Mouse (Mus musculus) myocyte (in vitro differentiated cells): ENCODE results near the gene March6. TPM values are rescaled to one million over a fixed set of nuclear protein-coding genes. Genes with fewer than 3 reads are reported as not detected.

Experiments used
- H3K27me3 ChIP-seq: one replicate; pipeline ENCODE4 v1.6.1; 2011; ENCODE audit not compliant: control insufficient read depth, insufficient read depth, insufficient read length
- H3K36me3 ChIP-seq: one replicate; pipeline ENCODE4 v1.6.1; 2011; ENCODE audit not compliant: control insufficient read depth, insufficient read depth
- H3K4me2 ChIP-seq: one replicate; pipeline ENCODE4 v1.6.1; 2011; ENCODE audit warnings: low read depth, control low read depth
- H3K4me3 ChIP-seq: one replicate; pipeline ENCODE4 v1.5.1; 2011; ENCODE audit warnings: mild to moderate bottlenecking, control low read depth, moderate library complexity
- H3K79me2 ChIP-seq: one replicate; pipeline ENCODE4 v1.6.1; 2011; ENCODE audit not compliant: control insufficient read depth, insufficient read depth
- H3ac ChIP-seq: one replicate; pipeline ENCODE4 v1.6.1; 2011; ENCODE audit not compliant: control insufficient read depth, insufficient read length
- CEBPB ChIP-seq: IDR thresholded peaks from 2 replicates; pipeline ENCODE4 v1.6.1; 2011; ENCODE audit warnings: mild to moderate bottlenecking, moderate library complexity; ENCODE audit not compliant: poor library complexity, insufficient read depth, severe bottlenecking
- E2F4 ChIP-seq: IDR thresholded peaks from one replicate; pipeline ENCODE4 v1.6.1; 2011; ENCODE audit warnings: mild to moderate bottlenecking, control low read depth, moderate library complexity; ENCODE audit not compliant: insufficient read depth
- MAX ChIP-seq: IDR thresholded peaks from one replicate; pipeline ENCODE4 v1.6.1; 2011; ENCODE audit warnings: low read depth, mild to moderate bottlenecking, control low read depth
- MYOD1 ChIP-seq, 3 experiments: IDR thresholded peaks; one replicate each; pipeline ENCODE4 v1.6.1; 2011; ENCODE audit warnings: control low read depth in 2 of 3, low read depth in 2 of 3, mild to moderate bottlenecking in 2 of 3, moderate library complexity in 1 of 3; ENCODE audit not compliant: insufficient read length in 2 of 3, control insufficient read depth in 1 of 3
- MYOG ChIP-seq, 3 experiments: IDR thresholded peaks; one replicate each; pipeline ENCODE4 v1.6.1; 2011; ENCODE audit warnings: control low read depth in 2 of 3, low read depth in 2 of 3, mild to moderate bottlenecking in 2 of 3; ENCODE audit not compliant: insufficient read length in 2 of 3, control insufficient read depth in 1 of 3, insufficient read depth in 1 of 3
- POLR2A ChIP-seq: IDR thresholded peaks from one replicate; pipeline ENCODE4 v1.6.1; 2011; ENCODE audit warnings: low read depth, mild to moderate bottlenecking, control low read depth, moderate library complexity; ENCODE audit not compliant: insufficient read length
- POLR2AphosphoS2 ChIP-seq: IDR thresholded peaks from one replicate; pipeline ENCODE4 v1.6.1; 2011; ENCODE audit warnings: low read depth, control low read depth; ENCODE audit not compliant: insufficient read length
- REST ChIP-seq: IDR thresholded peaks from one replicate; pipeline ENCODE4 v1.6.1; 2011; ENCODE audit warnings: mild to moderate bottlenecking, control low read depth, moderate library complexity; ENCODE audit not compliant: insufficient read depth, insufficient read length
- SRF ChIP-seq: IDR thresholded peaks from one replicate; pipeline ENCODE4 v1.6.1; 2011; ENCODE audit warnings: low read depth; ENCODE audit not compliant: control insufficient read depth, insufficient read length
- TCF12 ChIP-seq: IDR thresholded peaks from one replicate; pipeline ENCODE4 v1.6.1; 2011; ENCODE audit warnings: mild to moderate bottlenecking, control low read depth; ENCODE audit not compliant: poor library complexity, insufficient read depth, severe bottlenecking
- TCF3 ChIP-seq: IDR thresholded peaks from one replicate; pipeline ENCODE4 v1.6.1; 2011; ENCODE audit warnings: low read depth, control low read depth; ENCODE audit not compliant: insufficient read length
- USF1 ChIP-seq: IDR thresholded peaks from one replicate; pipeline ENCODE4 v1.6.1; 2011; ENCODE audit warnings: low read depth, mild to moderate bottlenecking, control low read depth, moderate library complexity
- polyA plus RNA-seq: library from polyadenylated mRNA; unstranded; fragments of >200 nt; fragmentation: generic; extraction: Trizol; gene quantifications from one replicate; pipeline ENCODE4 v1.2.1, GENCODE M21; 2012; ENCODE audit warnings: missing spikeins

Gene March6
- polyA plus RNA-seq, 1 experiment, result 37.2 TPM

DNA sequence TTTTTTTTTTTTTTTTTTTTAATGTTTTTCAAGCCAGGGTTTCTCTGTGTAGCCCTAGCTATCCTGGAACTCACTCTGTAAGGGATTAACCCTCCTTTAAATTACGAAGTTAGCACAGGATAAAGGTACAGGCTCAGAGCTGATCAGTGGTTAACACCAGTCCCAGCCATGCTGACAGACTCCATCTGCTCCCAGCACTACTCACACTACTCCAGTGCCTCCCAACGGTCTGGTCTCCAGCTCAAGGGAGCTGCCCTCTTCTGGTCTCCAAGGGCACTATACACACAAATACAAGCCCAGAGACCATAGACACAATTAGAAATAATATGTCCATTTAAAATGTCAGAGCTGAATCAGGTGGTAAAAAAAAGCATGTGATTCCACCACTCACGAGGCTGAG is 36.5 kb downstream of the March6 start:
- Histone ChIP-seq H3K4me2 (no peak overlapping the region), H3K36me3 (peaks cover 71% of the 10 kb centered on the region), H3K79me2 (no peaks in the 10 kb centered on the region), H3K27me3 (no peaks in the 10 kb centered on the region), H3ac (no peak overlapping the region), H3K4me3 (no peak overlapping the region)
- TF ChIP-seq SRF (no peak), POLR2AphosphoS2 (no peak), E2F4 (no peak), MYOG (IDR thresholded peaks at IDR 0.05; ENCODE audit: control insufficient read depth in 1 of 3, insufficient read depth in 1 of 3, insufficient read length in 2 of 3, low read depth in 2 of 3) (no peak), MYOD1 (IDR thresholded peaks at IDR 0.05; ENCODE audit: control insufficient read depth in 1 of 3, insufficient read length in 2 of 3, low read depth in 2 of 3) (no peak), REST (no peak), POLR2A (no peak), TCF12 (no peak), TCF3 (no peak), USF1 (no peak), MAX (no peak), CEBPB (no peak)

GRCm38 (mm10) chr15:31487407-31487806 is 43.4 kb downstream of the March6 start:
- H3K4me2 ChIP-seq, result no peak overlapping the region
- H3K27me3 ChIP-seq, result no peaks in the 10 kb centered on the region
- TF ChIP-seq CEBPB (no peak), MYOG (IDR thresholded peaks at IDR 0.05; ENCODE audit: control insufficient read depth in 1 of 3, insufficient read depth in 1 of 3, insufficient read length in 2 of 3, low read depth in 2 of 3) (no peak), E2F4 (no peak), MYOD1 (IDR thresholded peaks at IDR 0.05; ENCODE audit: control insufficient read depth in 1 of 3, insufficient read length in 2 of 3, low read depth in 2 of 3) (no peak), MAX (no peak), TCF12 (no peak)
- no peak overlapping the region for H3K4me3 ChIP-seq
- no peak overlapping the region for H3ac ChIP-seq
- H3K79me2 ChIP-seq, result no peaks in the 10 kb centered on the region
- peaks cover 74% of the 10 kb centered on the region for H3K36me3 ChIP-seq

GRCm38 (mm10) chr15:31476678-31477077 is 54.2 kb downstream of the March6 start:
- H3K4me2 ChIP-seq, result no peak overlapping the region
- H3ac ChIP-seq, result no peak overlapping the region
- TF ChIP-seq POLR2A (no peak), REST (no peak), TCF12 (no peak), MAX (no peak), MYOD1 (IDR thresholded peaks at IDR 0.05; ENCODE audit: control insufficient read depth in 1 of 3, insufficient read length in 2 of 3, low read depth in 2 of 3) (no peak), POLR2AphosphoS2 (no peak), TCF3 (no peak), CEBPB (no peak), MYOG (IDR thresholded peaks at IDR 0.05; ENCODE audit: control insufficient read depth in 1 of 3, insufficient read depth in 1 of 3, insufficient read length in 2 of 3, low read depth in 2 of 3) (no peak), SRF (no peak), E2F4 (no peak), USF1 (no peak)
- H3K36me3 ChIP-seq, result peaks cover 62% of the 10 kb centered on the region
- no peak overlapping the region for H3K4me3 ChIP-seq
- H3K27me3 ChIP-seq, result no peaks in the 10 kb centered on the region
- H3K79me2 ChIP-seq, result no peaks in the 10 kb centered on the region

DNA sequence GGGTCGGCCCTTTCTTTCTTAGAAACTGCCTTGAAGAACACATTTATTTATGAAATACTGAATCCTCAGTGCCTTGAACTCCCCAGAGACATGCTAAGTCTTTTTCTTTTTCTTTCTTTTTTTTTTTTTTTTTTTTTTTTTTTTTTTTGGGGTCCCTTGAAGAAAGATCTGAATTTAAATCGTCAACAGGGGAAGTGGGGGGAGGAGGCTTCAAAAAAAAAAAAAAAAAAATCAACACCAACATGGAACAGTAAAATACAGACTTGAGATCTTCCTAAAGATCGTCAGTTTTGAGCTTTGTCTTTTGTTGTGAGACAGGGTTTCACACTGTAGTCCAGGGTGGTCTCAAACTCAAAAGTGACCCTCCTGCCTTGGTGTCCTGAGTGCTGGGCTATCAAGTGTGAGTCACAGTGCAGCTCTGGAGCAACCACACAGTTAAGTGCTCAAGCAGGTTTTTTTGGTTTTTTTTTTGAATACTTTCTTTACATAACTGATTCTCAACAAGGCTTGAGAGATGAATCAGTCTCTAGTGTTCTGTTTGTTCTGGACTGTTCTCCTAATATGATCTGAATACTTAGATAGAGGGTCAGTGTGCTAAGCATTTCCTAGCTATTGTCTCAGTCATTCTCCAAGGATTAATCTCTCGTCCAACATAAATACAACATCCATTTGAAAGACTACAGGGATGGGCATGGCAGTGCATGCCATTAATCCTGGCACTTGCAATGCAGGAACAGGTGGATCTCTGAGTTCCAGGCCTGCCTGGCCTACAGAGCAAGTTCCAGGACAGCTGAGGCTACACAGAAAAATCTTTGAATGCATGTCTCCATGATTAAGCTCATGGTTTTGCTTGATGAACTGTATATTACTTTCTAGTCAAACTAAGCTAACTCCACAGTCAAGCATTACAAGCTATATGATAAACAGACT is 57.9 kb downstream of the March6 start:
- no peak overlapping the region for H3ac ChIP-seq
- no peaks in the 10 kb centered on the region for H3K27me3 ChIP-seq
- peaks cover 39% of the 10 kb centered on the region for H3K36me3 ChIP-seq
- no peak for TF ChIP-seq CEBPB
- no peak for TF ChIP-seq E2F4
- no peak for TF ChIP-seq USF1
- TF ChIP-seq MAX, result no peak
- no peak for TF ChIP-seq POLR2AphosphoS2
- peak; percentile 30 for TF ChIP-seq TCF3
- no peak for TF ChIP-seq SRF
- no peak for TF ChIP-seq POLR2A
- peak; percentile 62 to 92 (median 91) for TF ChIP-seq MYOG (IDR thresholded peaks at IDR 0.05; ENCODE audit: control insufficient read depth in 1 of 3, insufficient read depth in 1 of 3, insufficient read length in 2 of 3, low read depth in 2 of 3)
- no peak for TF ChIP-seq REST
- peak; percentile 96 for TF ChIP-seq MYOD1 (IDR thresholded peaks at IDR 0.05; ENCODE audit: control insufficient read depth in 1 of 3, insufficient read length in 2 of 3, low read depth in 2 of 3)
- TF ChIP-seq TCF12, result peak; percentile 77
- no peaks in the 10 kb centered on the region for H3K79me2 ChIP-seq
- no peak overlapping the region for H3K4me3 ChIP-seq
- no peak overlapping the region for H3K4me2 ChIP-seq
